Mouse (Mus musculus): ENCODE results near the gene Sptlc3. TPM values are rescaled to one million over a fixed set of nuclear protein-coding genes. Genes with fewer than 3 reads are reported as not detected.

Gene Sptlc3
- polyA plus RNA-seq, 1 experiment from 2014 or later = 4.2 TPM

GRCm38 (mm10) chr2:139671838-139672237, 178.1 kb downstream of the Sptlc3 start:
- no peak overlapping the region for H3K27ac ChIP-seq (replicated peaks; ENCODE audit: low read depth, low read length)
- WGBS = 82% methylated on average over 3 of the region's 3 CpGs
- ATAC-seq (ENCODE audit: low read depth) (no peak), DNase-seq (ENCODE audit: low spot score) (no peak)
- H3K9me3 ChIP-seq (ENCODE audit: control insufficient read depth, low read length) = no peaks in the 10 kb centered on the region
- H3K4me3 ChIP-seq (ENCODE audit: low read depth, low read length) = no peak overlapping the region
- no peak overlapping the region for H3K9ac ChIP-seq (ENCODE audit: low read depth, low read length)
- no peak overlapping the region for H3K4me2 ChIP-seq (ENCODE audit: low read depth, low read length)
- no peaks in the 10 kb centered on the region for H3K36me3 ChIP-seq (ENCODE audit: control insufficient read depth, insufficient read depth, low read length)
- peaks cover 6% of the 10 kb centered on the region; the same call in 1 of the 2 replicates for H3K4me1 ChIP-seq (ENCODE audit: control insufficient read depth, insufficient read depth, low read length)
- H3K27me3 ChIP-seq (replicated peaks; ENCODE audit: control insufficient read depth, insufficient read depth, low read length) = no peaks in the 10 kb centered on the region; the same call in 1 of the 2 replicates

- Histone ChIP-seq H3K4me2 (ENCODE audit: low read depth, low read length) (no peak overlapping the region), H3K4me3 (ENCODE audit: low read depth, low read length) (no peak overlapping the region), H3K9ac (ENCODE audit: low read depth, low read length) (no peak overlapping the region), H3K27ac (replicated peaks; ENCODE audit: low read depth, low read length) (no peak overlapping the region), H3K36me3 (ENCODE audit: control insufficient read depth, insufficient read depth, low read length) (no peaks in the 10 kb centered on the region), H3K4me1 (ENCODE audit: control insufficient read depth, insufficient read depth, low read length) (peaks cover 6% of the 10 kb centered on the region; the same call in 1 of the 2 replicates), H3K9me3 (ENCODE audit: control insufficient read depth, low read length) (no peaks in the 10 kb centered on the region), H3K27me3 (replicated peaks; ENCODE audit: control insufficient read depth, insufficient read depth, low read length) (no peaks in the 10 kb centered on the region; the same call in 1 of the 2 replicates)
- WGBS = 67% methylated on average over 2 of the region's 2 CpGs
- DNase-seq (ENCODE audit: low spot score) = no peak
- no peak for ATAC-seq (ENCODE audit: low read depth)
These were observed 178.7 kb downstream of the Sptlc3 start for GRCm38 (mm10) chr2:139672371-139672770.

- ATAC-seq (ENCODE audit: low read depth) (peak; percentile 61), DNase-seq (ENCODE audit: low spot score) (peak; percentile 65)
- H3K4me2 ChIP-seq (ENCODE audit: low read depth, low read length) = peak overlapping the region; percentile 99
- H3K27me3 ChIP-seq (replicated peaks; ENCODE audit: control insufficient read depth, insufficient read depth, low read length) = no peaks in the 10 kb centered on the region; the same call in 1 of the 2 replicates
- no peaks in the 10 kb centered on the region for H3K36me3 ChIP-seq (ENCODE audit: control insufficient read depth, insufficient read depth, low read length)
- peak overlapping the region; percentile 77; the same call in 1 of the 2 replicates for H3K27ac ChIP-seq (replicated peaks; ENCODE audit: low read depth, low read length)
- peaks cover 6% of the 10 kb centered on the region; the same call in 1 of the 2 replicates for H3K4me1 ChIP-seq (ENCODE audit: control insufficient read depth, insufficient read depth, low read length)
- 0% methylated on average over 43 of the region's 52 CpGs for WGBS
- no peaks in the 10 kb centered on the region for H3K9me3 ChIP-seq (ENCODE audit: control insufficient read depth, low read length)
- H3K4me3 ChIP-seq (ENCODE audit: low read depth, low read length) = peak overlapping the region; percentile 90
- peak overlapping the region; percentile 87 for H3K9ac ChIP-seq (ENCODE audit: low read depth, low read length)
These were observed 183.5 kb downstream of the Sptlc3 start for GRCm38 (mm10) chr2:139677065-139677762.

- no peaks in the 10 kb centered on the region for H3K9me3 ChIP-seq (ENCODE audit: control insufficient read depth, low read length)
- no peaks in the 10 kb centered on the region for H3K36me3 ChIP-seq (ENCODE audit: control insufficient read depth, insufficient read depth, low read length)
- H3K27me3 ChIP-seq (replicated peaks; ENCODE audit: control insufficient read depth, insufficient read depth, low read length) = no peaks in the 10 kb centered on the region; the same call in 1 of the 2 replicates
- peak within 1 kb of the TSS; percentile 90 for H3K4me3 ChIP-seq (ENCODE audit: low read depth, low read length)
- under 1% methylated on average over 21 of the region's 39 CpGs for WGBS
- H3K4me2 ChIP-seq (ENCODE audit: low read depth, low read length) = peak within 1 kb of the TSS; percentile 99
- peak; percentile 77 for ATAC-seq (ENCODE audit: low read depth)
- peak within 1 kb of the TSS; percentile 87 for H3K9ac ChIP-seq (ENCODE audit: low read depth, low read length)
- H3K27ac ChIP-seq (replicated peaks; ENCODE audit: low read depth, low read length) = peak within 1 kb of the TSS; percentile 77
- H3K4me1 ChIP-seq (ENCODE audit: control insufficient read depth, insufficient read depth, low read length) = peaks cover 6% of the 10 kb centered on the region; the same call in 1 of the 2 replicates
- DNase-seq (ENCODE audit: low spot score) = peak; percentile 47
These were observed 184.1 kb downstream of the Sptlc3 start, which contains the start of gene Ism1 for GRCm38 (mm10) chr2:139677809-139678274. Ism1 (plus strand) TSS chr2:139678178.

GRCm38 (mm10) chr2:139678275-139679140, 184.8 kb downstream of the Sptlc3 start:
- under 1% methylated on average over 27 of the region's 84 CpGs for WGBS
- H3K9me3 ChIP-seq (ENCODE audit: control insufficient read depth, low read length) = no peaks in the 10 kb centered on the region
- no peaks in the 10 kb centered on the region; the same call in 1 of the 2 replicates for H3K27me3 ChIP-seq (replicated peaks; ENCODE audit: control insufficient read depth, insufficient read depth, low read length)
- H3K27ac ChIP-seq (replicated peaks; ENCODE audit: low read depth, low read length) = peak overlapping the region; percentile 77
- H3K4me2 ChIP-seq (ENCODE audit: low read depth, low read length) = peak overlapping the region; percentile 99
- H3K4me3 ChIP-seq (ENCODE audit: low read depth, low read length) = peak overlapping the region; percentile 90
- H3K9ac ChIP-seq (ENCODE audit: low read depth, low read length) = peak overlapping the region; percentile 87
- no peaks in the 10 kb centered on the region for H3K36me3 ChIP-seq (ENCODE audit: control insufficient read depth, insufficient read depth, low read length)
- DNase-seq (ENCODE audit: low spot score) (peak; percentile 85), ATAC-seq (ENCODE audit: low read depth) (peak; percentile 91)
- H3K4me1 ChIP-seq (ENCODE audit: control insufficient read depth, insufficient read depth, low read length) = peaks cover 6% of the 10 kb centered on the region; the same call in 1 of the 2 replicates

- WGBS = 46% methylated on average over 3 of the region's 3 CpGs
- ATAC-seq (ENCODE audit: low read depth) = no peak
- no peaks in the 10 kb centered on the region for H3K4me1 ChIP-seq (ENCODE audit: control insufficient read depth, insufficient read depth, low read length)
These were observed 188.8 kb downstream of the Sptlc3 start for GRCm38 (mm10) chr2:139682540-139682939.

More at GRCm38 (mm10) chr2:139682540-139682939, 188.8 kb downstream of the Sptlc3 start:
- H3K9ac ChIP-seq (ENCODE audit: low read depth, low read length) = no peak overlapping the region
- no peaks in the 10 kb centered on the region for H3K27me3 ChIP-seq (replicated peaks; ENCODE audit: control insufficient read depth, insufficient read depth, low read length)
- H3K4me2 ChIP-seq (ENCODE audit: low read depth, low read length) = no peak overlapping the region
- no peak overlapping the region for H3K4me3 ChIP-seq (ENCODE audit: low read depth, low read length)
- no peak overlapping the region for H3K27ac ChIP-seq (replicated peaks; ENCODE audit: low read depth, low read length)
- no peaks in the 10 kb centered on the region for H3K36me3 ChIP-seq (ENCODE audit: control insufficient read depth, insufficient read depth, low read length)
- no peaks in the 10 kb centered on the region for H3K9me3 ChIP-seq (ENCODE audit: control insufficient read depth, low read length)
- no peak for DNase-seq (ENCODE audit: low spot score)

Other genes with a start within 250 kb of the Sptlc3 start
- gene Ism1, start 184.3 kb downstream of the Sptlc3 start, polyA plus RNA-seq (2014; fragmentation: Nextera tagmentation; extraction: Ambion mirVana) = 4.5 and 4.8 TPM in 2 replicates